Comparison of ENCODE assay signal across 8 mouse cellular contexts in the genomic region with DNA sequence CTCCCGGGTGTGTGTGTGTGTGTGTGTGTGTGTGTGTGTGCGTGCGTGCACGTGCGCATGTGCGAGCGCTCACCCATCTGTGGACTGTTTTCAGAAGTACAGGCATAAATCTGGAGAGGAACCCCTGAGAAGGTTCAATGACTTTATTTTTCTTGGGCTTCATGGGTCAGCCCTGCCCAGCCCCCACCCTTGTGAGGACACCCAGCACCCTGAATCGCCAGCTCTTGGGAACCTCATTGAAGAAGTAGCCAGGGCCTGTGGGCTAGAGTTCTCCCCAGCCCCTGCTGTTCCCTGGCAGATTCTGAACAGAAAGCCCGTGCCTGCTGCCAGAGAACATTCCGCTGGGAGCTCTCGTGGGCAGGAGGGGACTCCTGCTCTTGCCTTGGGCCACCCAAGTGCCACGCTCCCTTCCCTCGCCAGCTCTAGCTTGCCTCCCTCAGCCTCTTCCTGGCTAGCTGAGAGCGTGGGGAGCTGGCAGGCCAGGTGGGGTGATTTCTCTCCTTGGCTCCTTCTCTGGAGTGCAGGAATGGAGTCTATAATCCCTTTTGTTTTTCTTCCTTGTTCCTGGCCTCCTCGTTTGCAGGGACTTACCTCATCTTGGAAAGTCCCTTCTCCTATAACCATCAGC. TPM values are rescaled to one million over a fixed set of nuclear protein-coding genes. Genes with fewer than 3 reads are reported as not detected.
DNase-seq lines count a peak whose midpoint lies in the region; ATAC-seq and TF ChIP-seq lines count a peak whose summit lies in the region.

No protein-coding gene starts in this region.

- TF ChIP-seq POLR2A in myocyte (IDR thresholded peaks at IDR 0.05; ENCODE audit: insufficient read length, low read depth) = no peak

- ATAC-seq in neural tube, embryonic 13.5 days (ENCODE audit: low read depth) = no peak
- peak; percentile 5; the same call in 1 of the 2 replicates for ATAC-seq in heart, embryonic 16.5 days (replicated peaks; ENCODE audit: extremely low read depth, insufficient read depth, low FRiP score)
- no peak for ATAC-seq in activated CD4-positive, CD25-positive, alpha-beta regulatory T cell, adult 4 months

- H3K4me1 ChIP-seq in neural tube, embryonic 13.5 days (replicated peaks) = peaks cover 42% of the 10 kb centered on the region
- peaks cover 83% of the 10 kb centered on the region for H3K4me1 ChIP-seq in heart, embryonic 16.5 days (ENCODE audit: control insufficient read depth, insufficient read depth, low read length)

- H3K4me2 ChIP-seq in neural tube, embryonic 13.5 days = no peak overlapping the region
- H3K4me2 ChIP-seq in heart, embryonic 16.5 days (ENCODE audit: low read depth, low read length) = peak overlapping the region; percentile 21; the same call in 1 of the 2 replicates
- H3K4me2 ChIP-seq in myocyte (ENCODE audit: low read depth) = peak overlapping the region; percentile 78

- H3K9me3 ChIP-seq in neural tube, embryonic 13.5 days = no peaks in the 10 kb centered on the region
- no peaks in the 10 kb centered on the region for H3K9me3 ChIP-seq in heart, embryonic 16.5 days (replicated peaks; ENCODE audit: control insufficient read depth, low read length)

- peaks cover 64% of the 10 kb centered on the region for H3K36me3 ChIP-seq in neural tube, embryonic 13.5 days
- no peaks in the 10 kb centered on the region for H3K36me3 ChIP-seq in heart, embryonic 16.5 days (ENCODE audit: control insufficient read depth, insufficient read depth)
- no peaks in the 10 kb centered on the region for H3K36me3 ChIP-seq in myocyte (ENCODE audit: control insufficient read depth, insufficient read depth)

- H3K27ac ChIP-seq in neural tube, embryonic 13.5 days (replicated peaks) = peak overlapping the region; percentile 64
- H3K27ac ChIP-seq in heart, embryonic 16.5 days (ENCODE audit: low read length) = peak overlapping the region; percentile 95

- no peak overlapping the region for H3ac ChIP-seq in myocyte (ENCODE audit: control insufficient read depth, insufficient read length)

- H3K27me3 ChIP-seq in neural tube, embryonic 13.5 days = no peaks in the 10 kb centered on the region
- no peaks in the 10 kb centered on the region for H3K27me3 ChIP-seq in heart, embryonic 16.5 days (ENCODE audit: control insufficient read depth, insufficient read depth, low read length)
- no peaks in the 10 kb centered on the region for H3K27me3 ChIP-seq in myocyte (ENCODE audit: control insufficient read depth, insufficient read depth, insufficient read length)

- 74% methylated on average over 15 of the region's 15 CpGs for WGBS in neural tube, embryonic 13.5 days
- 60% methylated on average over 15 of the region's 15 CpGs for WGBS in heart, embryonic 16.5 days

- no peaks in the 10 kb centered on the region for H3K79me2 ChIP-seq in myocyte (ENCODE audit: control insufficient read depth, insufficient read depth)

- no peak overlapping the region for H3K4me3 ChIP-seq in neural tube, embryonic 13.5 days
- H3K4me3 ChIP-seq in heart, embryonic 16.5 days (ENCODE audit: low read length) = no peak overlapping the region
- peak overlapping the region; percentile 11 for H3K4me3 ChIP-seq in myocyte

- no peak for DNase-seq in neural tube, embryonic 10.5 days (ENCODE audit: extremely low spot score, low spot score)
- peak; percentile 71 to 79 for DNase-seq in cerebellum, postnatal 10 days
- peak; percentile 69 to 81 for DNase-seq in kidney, postnatal 36 days
- no peak for DNase-seq in urinary bladder, adult 2 months (ENCODE audit: low spot score)

- H3K9ac ChIP-seq in neural tube, embryonic 13.5 days = 0 out of 2 replicates have a peak overlapping the region, but pooled peaks have one; percentile 13
- H3K9ac ChIP-seq in heart, embryonic 16.5 days (ENCODE audit: low read length) = peak overlapping the region; percentile 55

TF ChIP-seq in myocyte, 11 proteins besides CTCF, POLR2A, EP300 and RAD21:
- TF ChIP-seq MYOG (IDR thresholded peaks at IDR 0.05; ENCODE audit: control insufficient read depth in 1 of 3, insufficient read depth in 1 of 3, insufficient read length in 2 of 3, low read depth in 2 of 3) (peak in 1 of 3 experiments; percentile 21), CEBPB (IDR thresholded peaks at IDR 0.05; ENCODE audit: insufficient read depth, poor library complexity, severe bottlenecking) (peak; percentile 71; the same call in 1 of the 2 replicates), MAX (IDR thresholded peaks at IDR 0.05; ENCODE audit: low read depth) (no peak), MYOD1 (IDR thresholded peaks at IDR 0.05; ENCODE audit: control insufficient read depth in 1 of 3, insufficient read length in 2 of 3, low read depth in 2 of 3) (peak in 1 of 3 experiments; percentile 15), E2F4 (IDR thresholded peaks at IDR 0.05; ENCODE audit: insufficient read depth) (no peak), TCF3 (IDR thresholded peaks at IDR 0.05; ENCODE audit: insufficient read length, low read depth) (no peak), USF1 (IDR thresholded peaks at IDR 0.05; ENCODE audit: low read depth) (no peak), REST (IDR thresholded peaks at IDR 0.05; ENCODE audit: insufficient read depth, insufficient read length) (no peak), TCF12 (IDR thresholded peaks at IDR 0.05; ENCODE audit: insufficient read depth, poor library complexity, severe bottlenecking) (no peak), POLR2AphosphoS2 (IDR thresholded peaks at IDR 0.05; ENCODE audit: insufficient read length, low read depth) (peak; percentile 30), SRF (IDR thresholded peaks at IDR 0.05; ENCODE audit: control insufficient read depth, insufficient read length, low read depth) (no peak)

RNA-seq across cellular contexts. Expression of gene Trim8, which starts 17.7 kb away (rescaled TPM):
- 26.5 and 30.4 TPM in 2 replicates for polyA plus RNA-seq in neural tube, embryonic 13.5 days (2015; fragmentation: Nextera tagmentation; extraction: Ambion mirVana)
- 17.0 and 19.4 TPM in 2 replicates for polyA plus RNA-seq in heart, embryonic 16.5 days (2015; fragmentation: Nextera tagmentation; extraction: Ambion mirVana)
- 42.3 TPM for polyA plus RNA-seq in myocyte (2012; fragmentation: generic; extraction: Trizol)
- polyA plus RNA-seq in urinary bladder, adult 2 months (2012; rRNA removed) = 17.2 and 25.2 TPM in 2 replicates
- 10 to 100 TPM; 15.8 to 21.3 TPM for polyA plus RNA-seq in activated CD4-positive, CD25-positive, alpha-beta regulatory T cell, adult 4 months (2017; shearing (Covaris generic))

Comparison
In these comparisons a context has a peak if more than half of its experiments do, and no peak if none do; other contexts are left out.
1. DNase-seq: peak in cerebellum, postnatal 10 days (2 of 2) and kidney, postnatal 36 days (2 of 2); none in neural tube, embryonic 10.5 days (single experiment) and urinary bladder, adult 2 months (single experiment).